Mouse (Mus musculus) cortical plate, adult 2 months (tissue): ENCODE data around the gene Slc2a4. TPM values are rescaled to one million over a fixed set of nuclear protein-coding genes. Genes with fewer than 3 reads are reported as not detected.
A peak's percentile ranks its signal among the peaks of the same experiment; 100 is the strongest.

Source experiments
- H3K27ac ChIP-seq: fragments of 200-500 bp; 2 replicates; pipeline ENCODE4 v1.5.1; 2012; ENCODE audit warnings: low read length, control low read depth, inconsistent platforms; ENCODE audit not compliant: insufficient read depth
- H3K4me1 ChIP-seq: fragments of 200-500 bp; 2 replicates; pipeline ENCODE4 v1.6.1; 2011; ENCODE audit warnings: low read length; ENCODE audit not compliant: control insufficient read depth, insufficient read depth
- H3K4me3 ChIP-seq: fragments of 200-500 bp; 2 replicates; pipeline ENCODE4 v1.5.1; 2011; ENCODE audit warnings: mild to moderate bottlenecking, low read length, control low read depth; ENCODE audit not compliant: insufficient read depth
- CTCF ChIP-seq: fragments of 200-500 bp; IDR thresholded peaks from 2 replicates; pipeline ENCODE4 v1.5.1; 2011; ENCODE audit warnings: mild to moderate bottlenecking, control low read depth, low read length; ENCODE audit not compliant: insufficient read depth; ENCODE audit errors: extremely low read depth
- POLR2A ChIP-seq: fragments of 200-500 bp; IDR thresholded peaks from 2 replicates; pipeline ENCODE4 v1.6.1; 2011; ENCODE audit warnings: mild to moderate bottlenecking, low read length, control low read depth; ENCODE audit not compliant: insufficient read depth; ENCODE audit errors: extremely low read depth
- polyA plus RNA-seq: library from polyadenylated mRNA; depleted of rRNA; stranded (reverse); fragments of >200 nt; gene quantifications from 2 replicates; pipeline ENCODE4 v1.2.3, GENCODE M21; 2012

The Slc2a4 gene
- polyA plus RNA-seq, 1 experiment = 1.5 TPM

- Histone ChIP-seq H3K4me3 (no peak overlapping the region), H3K27ac (no peak overlapping the region), H3K4me1 (no peaks in the 10 kb centered on the region)
- TF ChIP-seq CTCF = no peak
- no peak for TF ChIP-seq POLR2A
Observed at GRCm38 (mm10) chr11:69909174-69909573, 38.8 kb downstream of the Slc2a4 start.

GRCm38 (mm10) chr11:69908645-69909044 lies 39.3 kb downstream of the Slc2a4 start:
- TF ChIP-seq POLR2A (no peak), CTCF (no peak)
- no peaks in the 10 kb centered on the region for H3K4me1 ChIP-seq
- H3K4me3 ChIP-seq = no peak overlapping the region
- H3K27ac ChIP-seq = no peak overlapping the region

GRCm38 (mm10) chr11:69904311-69904710 lies 43.7 kb downstream of the Slc2a4 start:
- TF ChIP-seq CTCF (no peak), POLR2A (no peak)
- no peak overlapping the region for H3K4me3 ChIP-seq
- H3K4me1 ChIP-seq = 0 out of 2 replicates have a peak, but pooled peaks cover 4% of the 10 kb centered on the region
- H3K27ac ChIP-seq = no peak overlapping the region

GRCm38 (mm10) chr11:69902972-69903371 lies 45.0 kb downstream of the Slc2a4 start:
- Histone ChIP-seq H3K4me1 (0 out of 2 replicates have a peak, but pooled peaks cover 4% of the 10 kb centered on the region), H3K4me3 (0 out of 2 replicates have a peak overlapping the region, but pooled peaks have one; percentile 69), H3K27ac (no peak overlapping the region)
- no peak for TF ChIP-seq POLR2A
- no peak for TF ChIP-seq CTCF

GRCm38 (mm10) chr11:69901993-69902392 lies 46.0 kb downstream of the Slc2a4 start:
- no peak overlapping the region for H3K27ac ChIP-seq

GRCm38 (mm10) chr11:69901406-69901846 lies 46.6 kb downstream of the Slc2a4 start:
- Histone ChIP-seq H3K4me1 (0 out of 2 replicates have a peak, but pooled peaks cover 4% of the 10 kb centered on the region), H3K4me3 (peak overlapping the region; percentile 69), H3K27ac (peak overlapping the region; percentile 81)
- TF ChIP-seq POLR2A (peak; percentile 67), CTCF (no peak)

More at GRCm38 (mm10) chr11:69901993-69902392, 46.0 kb downstream of the Slc2a4 start:
- Histone ChIP-seq H3K4me1 (0 out of 2 replicates have a peak, but pooled peaks cover 4% of the 10 kb centered on the region), H3K4me3 (peak overlapping the region; percentile 69)
- no peak for TF ChIP-seq CTCF

- H3K4me1 ChIP-seq = 0 out of 2 replicates have a peak, but pooled peaks cover 4% of the 10 kb centered on the region
- H3K27ac ChIP-seq = peak within 1 kb of the TSS; percentile 81
- TF ChIP-seq CTCF (no peak), POLR2A (peak; percentile 92)
- peak within 1 kb of the TSS; percentile 69 for H3K4me3 ChIP-seq
Observed at GRCm38 (mm10) chr11:69900471-69901405, 47.2 kb downstream of the Slc2a4 start, which contains the start of the genes 2810408A11Rik and Neurl4. 2810408A11Rik (minus strand) TSS chr11:69900987. Neurl4 (plus strand) TSS chr11:69901072.

- Histone ChIP-seq H3K27ac (no peak overlapping the region), H3K4me3 (no peak overlapping the region)
Observed at GRCm38 (mm10) chr11:69899870-69900269, 48.1 kb downstream of the Slc2a4 start.

GRCm38 (mm10) chr11:69895291-69895690 lies 52.7 kb downstream of the Slc2a4 start, which contains the start of gene Acap1:
Acap1 (minus strand) TSS chr11:69895539.
- TF ChIP-seq CTCF = no peak
- no peak for TF ChIP-seq POLR2A
- H3K4me3 ChIP-seq = no peak within 1 kb of the TSS
- H3K27ac ChIP-seq = no peak within 1 kb of the TSS
- H3K4me1 ChIP-seq = no peaks in the 10 kb centered on the region

More at GRCm38 (mm10) chr11:69899870-69900269, 48.1 kb downstream of the Slc2a4 start:
- no peak for TF ChIP-seq POLR2A
- TF ChIP-seq CTCF = no peak
- H3K4me1 ChIP-seq = 0 out of 2 replicates have a peak, but pooled peaks cover 4% of the 10 kb centered on the region
